Mouse (Mus musculus) midbrain, embryonic 16.5 days (tissue): ENCODE measurements around the gene Itgb7. TPM values are rescaled to one million over a fixed set of nuclear protein-coding genes. Genes with fewer than 3 reads are reported as not detected.
"Not testable (repeated sequence)": the region's sequence is repeated elsewhere in the genome, so short reads cannot be mapped to it uniquely, and the experiment has no call there.

ENCODE experiments used
- ATAC-seq: fragments of 200-750 bp; cut with Nextera tagmentation; 2 replicates; pipeline ENCODE4 v1.8.0; 2017; ENCODE audit warnings: moderate TSS enrichment
- H3K27ac ChIP-seq: fragments of 300-500 bp; sonication (generic); 2 replicates; pipeline ENCODE4 v1.5.1; 2014; ENCODE audit warnings: mild to moderate bottlenecking, low read length, mixed read lengths
- H3K27me3 ChIP-seq: fragments of 300-500 bp; sonication (generic); 2 replicates; pipeline ENCODE4 v1.6.1; 2014; ENCODE audit warnings: low read depth, low read length, mixed read lengths; ENCODE audit not compliant: control insufficient read depth, insufficient read depth
- H3K36me3 ChIP-seq: fragments of 300-500 bp; sonication (generic); 2 replicates; pipeline ENCODE4 v1.6.1; 2014; ENCODE audit warnings: mild to moderate bottlenecking, low read length, moderate library complexity, mixed read lengths; ENCODE audit not compliant: control insufficient read depth, insufficient read depth
- H3K4me1 ChIP-seq: fragments of 300-500 bp; sonication (generic); 2 replicates; pipeline ENCODE4 v1.6.1; 2014; ENCODE audit warnings: mild to moderate bottlenecking, low read length, mixed read lengths; ENCODE audit not compliant: control insufficient read depth, insufficient read depth
- H3K4me2 ChIP-seq: fragments of 300-500 bp; sonication (generic); 2 replicates; pipeline ENCODE4 v1.6.1; 2014; ENCODE audit warnings: mild to moderate bottlenecking, low read length, mixed read lengths
- H3K4me3 ChIP-seq: fragments of 300-500 bp; sonication (generic); 2 replicates; pipeline ENCODE4 v1.5.1; 2014; ENCODE audit warnings: low read depth, mild to moderate bottlenecking, low read length, moderate library complexity, mixed read lengths
- H3K9ac ChIP-seq: fragments of 300-500 bp; sonication (generic); 2 replicates; pipeline ENCODE4 v1.6.1; 2014; ENCODE audit warnings: low read depth, low read length, mixed read lengths
- H3K9me3 ChIP-seq: fragments of 300-500 bp; sonication (generic); replicated peaks from 2 replicates; pipeline ENCODE4 v1.6.1; 2014; ENCODE audit warnings: mild to moderate bottlenecking, low read length, mixed read lengths; ENCODE audit not compliant: control insufficient read depth, poor library complexity, severe bottlenecking
- WGBS: fragments of 180-500 bp; shearing (Covaris S2); extraction: QIAGEN DNeasy Blood & Tissue Kit; methylation state at CpG from one replicate; pipeline ENCODE4 v1.1.7; 2014; 5-methylcytosine and 5-hydroxymethylcytosine counted together
- polyA plus RNA-seq: library from polyadenylated mRNA; unstranded; fragments of >200 nt; fragmentation: Nextera tagmentation; extraction: Ambion mirVana; gene quantifications from 2 replicates; pipeline ENCODE4 v1.2.1, GENCODE M21; 2015

Itgb7 gene
- polyA plus RNA-seq, 1 experiment from 2014 or later, result 0.43 TPM

- 16% methylated on average over 21 of the region's 21 CpGs for WGBS
- H3K27me3 ChIP-seq, result peaks cover 1% of the 10 kb centered on the region; the same call in 1 of the 2 replicates
- no peak overlapping the region for H3K4me3 ChIP-seq
- no peaks in the 10 kb centered on the region; the same call in 1 of the 2 replicates for H3K4me1 ChIP-seq
- ATAC-seq, result no peak
- H3K27ac ChIP-seq, result no peak overlapping the region
- peak overlapping the region; percentile 32; the same call in 1 of the 2 replicates for H3K9ac ChIP-seq
- no peaks in the 10 kb centered on the region for H3K36me3 ChIP-seq
- H3K9me3 ChIP-seq, result no peaks in the 10 kb centered on the region
- H3K4me2 ChIP-seq, result no peak overlapping the region
Measured at GRCm38 (mm10) chr15:102235371-102236027, 3.8 kb upstream of the Itgb7 start.

- H3K9me3 ChIP-seq, result no peaks in the 10 kb centered on the region
- H3K4me2 ChIP-seq, result no peak overlapping the region
- H3K9ac ChIP-seq, result no peak overlapping the region
- ATAC-seq, result no peak
- no peaks in the 10 kb centered on the region for H3K27me3 ChIP-seq
- no peaks in the 10 kb centered on the region for H3K36me3 ChIP-seq
- no peak overlapping the region for H3K27ac ChIP-seq
- H3K4me1 ChIP-seq, result no peaks in the 10 kb centered on the region; the same call in 1 of the 2 replicates
- no peak overlapping the region for H3K4me3 ChIP-seq
- 13% methylated on average over 2 of the region's 2 CpGs for WGBS
Measured at GRCm38 (mm10) chr15:102233896-102234295, 2.2 kb upstream of the Itgb7 start.

GRCm38 (mm10) chr15:102232764-102233163 is 1.0 kb upstream of the Itgb7 start:
- no peak for ATAC-seq
- no peak overlapping the region for H3K4me3 ChIP-seq
- H3K4me1 ChIP-seq, result no peaks in the 10 kb centered on the region; the same call in 1 of the 2 replicates
- 89% methylated on average over 7 of the region's 7 CpGs for WGBS
- no peaks in the 10 kb centered on the region for H3K9me3 ChIP-seq
- no peaks in the 10 kb centered on the region for H3K36me3 ChIP-seq
- no peak overlapping the region for H3K27ac ChIP-seq
- no peak overlapping the region for H3K9ac ChIP-seq
- H3K4me2 ChIP-seq, result no peak overlapping the region
- H3K27me3 ChIP-seq, result no peaks in the 10 kb centered on the region

- no peak overlapping the region for H3K4me3 ChIP-seq
- no peaks in the 10 kb centered on the region; the same call in 1 of the 2 replicates for H3K4me1 ChIP-seq
- no peak overlapping the region for H3K27ac ChIP-seq
- H3K9ac ChIP-seq, result no peak overlapping the region
- no peak overlapping the region for H3K4me2 ChIP-seq
- ATAC-seq, result no peak
- no peaks in the 10 kb centered on the region for H3K27me3 ChIP-seq
- 84% methylated on average over 17 of the region's 17 CpGs for WGBS
- H3K36me3 ChIP-seq, result no peaks in the 10 kb centered on the region
- H3K9me3 ChIP-seq, result no peaks in the 10 kb centered on the region
Measured at GRCm38 (mm10) chr15:102230408-102231321, 1.1 kb downstream of the Itgb7 start.

- H3K9ac ChIP-seq, H3K36me3 ChIP-seq, ATAC-seq, H3K27ac ChIP-seq, H3K9me3 ChIP-seq, H3K27me3 ChIP-seq, H3K4me2 ChIP-seq, H3K4me3 ChIP-seq: not testable (repeated sequence)
- WGBS, result 79% methylated on average over 6 of the region's 6 CpGs
- H3K4me1 ChIP-seq, result peaks cover 10% of the 10 kb centered on the region; the same call in 1 of the 2 replicates
Measured at GRCm38 (mm10) chr15:102225619-102226018, 6.1 kb downstream of the Itgb7 start.

GRCm38 (mm10) chr15:102224992-102225617 is 6.6 kb downstream of the Itgb7 start:
- peak overlapping the region; percentile 92 for H3K4me2 ChIP-seq
- no peak overlapping the region for H3K27ac ChIP-seq
- no peak for ATAC-seq
- no peaks in the 10 kb centered on the region for H3K9me3 ChIP-seq
- H3K9ac ChIP-seq, result no peak overlapping the region; the same call in 1 of the 2 replicates
- WGBS, result 21% methylated on average over 21 of the region's 21 CpGs
- no peaks in the 10 kb centered on the region for H3K36me3 ChIP-seq
- peaks cover 8% of the 10 kb centered on the region for H3K27me3 ChIP-seq
- peak overlapping the region; percentile 41 for H3K4me3 ChIP-seq
- H3K4me1 ChIP-seq, result peaks cover 10% of the 10 kb centered on the region; the same call in 1 of the 2 replicates

GRCm38 (mm10) chr15:102224186-102224991 is 7.4 kb downstream of the Itgb7 start:
- Histone ChIP-seq H3K4me3 (peak overlapping the region; percentile 41), H3K9me3 (no peaks in the 10 kb centered on the region), H3K4me1 (peaks cover 10% of the 10 kb centered on the region; the same call in 1 of the 2 replicates), H3K27me3 (peaks cover 8% of the 10 kb centered on the region), H3K27ac (no peak overlapping the region), H3K4me2 (peak overlapping the region; percentile 92), H3K9ac (peak overlapping the region; percentile 60), H3K36me3 (no peaks in the 10 kb centered on the region)
- peak; percentile 90 for ATAC-seq
- 4% methylated on average over 43 of the region's 43 CpGs for WGBS

GRCm38 (mm10) chr15:102222386-102222785 is 9.4 kb downstream of the Itgb7 start:
- no peak for ATAC-seq
- H3K4me2 ChIP-seq, result no peak overlapping the region
- H3K36me3 ChIP-seq, result no peaks in the 10 kb centered on the region
- no peak overlapping the region for H3K9ac ChIP-seq
- 59% methylated on average over 10 of the region's 10 CpGs for WGBS
- no peaks in the 10 kb centered on the region for H3K9me3 ChIP-seq
- H3K4me1 ChIP-seq, result peaks cover 10% of the 10 kb centered on the region; the same call in 1 of the 2 replicates
- H3K27me3 ChIP-seq, result peaks cover 8% of the 10 kb centered on the region
- H3K4me3 ChIP-seq, result no peak overlapping the region
- no peak overlapping the region for H3K27ac ChIP-seq
